Mouse (Mus musculus): ENCODE results near the gene Cyth2.

Gene Cyth2

GRCm38 (mm10) chr7:45812921-45813320, 1.5 kb downstream of the Cyth2 start:
- no peak for DNase-seq

GRCm38 (mm10) chr7:45809276-45810075, 4.9 kb downstream of the Cyth2 start:
- no peak for DNase-seq

- DNase-seq = no peak
Observed at GRCm38 (mm10) chr7:45808471-45808870, 5.9 kb downstream of the Cyth2 start.

GRCm38 (mm10) chr7:45805941-45806340, 8.4 kb downstream of the Cyth2 start:
- DNase-seq = no peak

- DNase-seq = no peak
Observed at GRCm38 (mm10) chr7:45802551-45802950, 11.8 kb downstream of the Cyth2 start.

- DNase-seq = peak; percentile 81 to 94
Observed at GRCm38 (mm10) chr7:45801348-45801747, 13.0 kb downstream of the Cyth2 start.

- peak; percentile 39 to 54 for DNase-seq
Observed at GRCm38 (mm10) chr7:45800546-45801204, 13.7 kb downstream of the Cyth2 start.

GRCm38 (mm10) chr7:45800001-45800400, 14.4 kb downstream of the Cyth2 start:
- DNase-seq = no peak

- DNase-seq = no peak
Observed at GRCm38 (mm10) chr7:45798931-45799330, 15.4 kb downstream of the Cyth2 start.

- peak; percentile 36 to 53 for DNase-seq
Observed at GRCm38 (mm10) chr7:45798511-45798836, 15.9 kb downstream of the Cyth2 start.

- DNase-seq = no peak
Observed at GRCm38 (mm10) chr7:45797661-45798510, 16.5 kb downstream of the Cyth2 start.

- DNase-seq = no peak
Observed at GRCm38 (mm10) chr7:45796950-45797349, 17.4 kb downstream of the Cyth2 start.

GRCm38 (mm10) chr7:45794971-45795370, 19.4 kb downstream of the Cyth2 start:
- DNase-seq = no peak

- DNase-seq = no peak
Observed at GRCm38 (mm10) chr7:45793969-45794585, 20.3 kb downstream of the Cyth2 start.

GRCm38 (mm10) chr7:45793240-45793639, 21.1 kb downstream of the Cyth2 start:
- no peak for DNase-seq

GRCm38 (mm10) chr7:45791756-45792490, 22.5 kb downstream of the Cyth2 start:
- no peak for DNase-seq

GRCm38 (mm10) chr7:45790721-45791120, 23.7 kb downstream of the Cyth2 start:
- DNase-seq = no peak

GRCm38 (mm10) chr7:45787642-45788041, 26.7 kb downstream of the Cyth2 start:
- DNase-seq = no peak

- no peak for DNase-seq
Observed at GRCm38 (mm10) chr7:45786661-45787413, 27.5 kb downstream of the Cyth2 start.

- DNase-seq = no peak
Observed at GRCm38 (mm10) chr7:45786136-45786578, 28.2 kb downstream of the Cyth2 start.

- DNase-seq = no peak
Observed at GRCm38 (mm10) chr7:45785388-45786135, 28.8 kb downstream of the Cyth2 start.

All from spleen, adult 18-20 months (tissue).